Mouse (Mus musculus): ENCODE data around the gene Spata16.

Gene Spata16

GRCm38 (mm10) chr3:26834178-26835050 is 197.0 kb downstream of the Spata16 start:
- peak; percentile 21 for DNase-seq

DNA sequence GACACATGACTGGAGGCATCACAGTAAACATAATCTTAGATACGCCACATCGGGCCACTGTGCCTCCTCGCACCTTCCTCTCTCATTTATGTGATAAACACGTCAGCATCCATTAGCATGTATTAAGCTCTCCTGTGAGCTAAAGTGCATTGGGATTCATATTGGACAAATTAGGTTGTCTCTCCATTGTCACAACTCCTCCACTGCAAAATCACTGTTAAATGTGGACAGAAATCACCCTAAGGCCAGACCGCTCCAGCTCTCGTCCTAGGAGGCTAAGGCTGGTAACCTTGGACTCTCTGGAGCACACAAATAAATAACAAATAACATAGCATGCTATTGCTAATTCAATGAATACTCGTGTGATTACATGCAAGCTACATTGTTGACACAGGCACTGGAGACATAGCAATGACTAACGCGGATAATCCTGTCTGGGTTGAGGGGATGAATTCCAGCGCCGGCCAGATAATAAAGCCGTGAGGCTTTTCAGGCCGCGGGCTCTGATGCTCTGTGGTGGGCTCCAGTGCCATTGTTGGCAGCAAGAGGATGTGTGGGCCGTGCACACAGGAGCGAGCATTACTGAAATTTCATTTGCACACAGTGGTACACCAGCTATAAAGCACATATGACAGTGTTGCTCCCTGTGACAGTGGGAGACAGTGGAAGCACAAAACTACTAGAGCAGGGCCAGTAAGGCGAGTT is 197.8 kb downstream of the Spata16 start:
- no peak for DNase-seq

DNA sequence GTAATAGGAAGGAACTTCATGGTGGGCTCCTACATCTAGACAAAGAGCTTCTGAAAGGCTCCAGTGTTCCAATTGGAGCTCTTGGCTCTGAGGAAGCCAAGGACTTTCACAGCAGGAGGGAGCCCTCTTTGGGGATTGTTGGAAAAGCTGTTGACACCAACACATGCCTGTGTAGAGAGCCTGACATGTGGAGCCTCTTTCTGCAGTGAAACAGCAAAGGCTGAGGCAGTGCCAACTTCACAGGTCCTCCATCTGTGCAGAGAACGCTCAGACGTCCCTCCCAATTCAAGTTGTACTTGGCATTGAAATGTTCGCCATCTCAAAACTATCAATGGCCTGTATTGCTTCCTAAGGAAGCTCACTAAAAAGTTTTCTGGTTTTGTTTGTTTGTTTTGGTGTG is 207.6 kb downstream of the Spata16 start:
- DNase-seq = no peak

DNA sequence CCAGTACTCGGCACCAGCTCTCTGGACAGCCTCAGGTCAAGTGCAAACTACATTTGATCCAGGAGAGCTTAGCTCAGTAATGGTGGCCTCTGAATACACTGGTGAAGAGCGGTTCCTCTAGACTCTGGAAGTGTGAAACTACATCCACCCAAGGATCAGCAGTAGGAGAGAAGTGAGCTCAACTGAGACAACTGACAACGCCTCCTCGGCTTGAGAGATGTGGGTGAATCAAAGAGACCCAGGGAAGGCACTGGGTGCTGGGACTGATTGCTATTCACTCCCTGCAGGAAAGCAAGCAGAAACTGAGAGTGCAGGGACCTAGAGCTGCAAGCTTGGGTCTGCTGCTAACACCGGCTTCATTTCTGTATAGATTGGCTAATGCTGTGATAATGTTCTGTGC is 210.5 kb downstream of the Spata16 start:
- no peak for DNase-seq

- no peak for DNase-seq
Measured at GRCm38 (mm10) chr3:26850207-26850606, 212.8 kb downstream of the Spata16 start.

DNA sequence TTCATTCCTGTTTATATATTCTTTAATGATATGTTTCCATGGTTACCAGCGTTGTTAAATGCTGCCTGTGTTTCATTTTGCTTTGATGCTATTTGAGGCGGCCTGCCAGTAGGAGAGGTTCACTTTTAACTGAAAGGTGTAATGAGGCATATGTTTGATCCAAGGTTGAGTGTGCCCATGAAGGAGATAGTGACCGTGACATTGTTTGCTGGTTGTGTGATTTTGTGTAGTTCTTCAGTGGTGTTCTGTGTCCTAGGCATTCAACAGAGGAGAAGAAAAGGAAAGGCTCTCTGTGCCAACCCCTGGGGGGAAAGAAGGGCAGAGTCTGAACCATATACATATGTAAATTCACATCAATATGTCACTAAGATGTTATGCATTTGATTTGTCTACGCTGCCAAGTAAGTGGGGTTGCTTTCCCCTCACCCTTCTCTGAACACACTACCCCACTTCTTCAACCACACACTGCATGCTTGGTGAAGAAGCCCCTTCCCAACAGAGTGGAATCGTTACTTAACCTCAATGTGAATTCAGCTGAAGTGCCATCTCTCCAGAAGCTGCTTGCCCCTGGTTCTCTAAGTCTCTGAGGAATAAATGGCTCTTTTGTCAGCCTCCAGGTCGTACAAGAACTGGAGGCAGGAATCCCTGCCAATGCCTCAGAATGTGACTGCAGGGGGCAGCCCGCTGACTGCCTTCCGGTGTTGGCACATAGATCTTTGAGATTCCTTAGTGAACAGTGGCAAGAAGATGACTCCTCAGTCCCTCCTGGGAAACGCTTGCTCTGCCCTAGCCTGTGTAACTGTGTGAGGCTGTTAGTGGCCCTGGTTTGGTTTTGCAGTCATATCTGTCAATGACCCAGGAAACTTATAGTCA is 213.5 kb downstream of the Spata16 start:
- DNase-seq = no peak

DNA sequence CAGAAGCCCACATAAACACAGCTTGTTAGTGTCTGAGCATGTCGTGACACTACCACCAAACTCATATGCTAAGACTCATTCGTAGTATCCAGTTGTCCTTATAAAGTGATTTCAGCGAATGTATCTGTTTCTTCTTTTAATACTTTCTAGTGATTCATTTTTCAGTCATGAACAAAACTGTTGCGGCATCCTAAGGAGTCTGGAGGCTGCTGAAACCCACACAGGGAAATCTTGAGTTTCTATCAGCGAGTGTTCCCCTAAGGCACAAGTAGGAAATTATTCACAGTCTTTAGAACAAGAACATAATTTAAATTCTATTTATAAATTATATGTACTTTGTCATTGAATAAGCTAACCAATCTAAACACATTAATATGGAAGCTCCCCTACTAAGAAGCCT is 216.1 kb downstream of the Spata16 start:
- no peak for DNase-seq

GRCm38 (mm10) chr3:26874706-26875105 is 237.3 kb downstream of the Spata16 start:
- no peak for DNase-seq

DNA sequence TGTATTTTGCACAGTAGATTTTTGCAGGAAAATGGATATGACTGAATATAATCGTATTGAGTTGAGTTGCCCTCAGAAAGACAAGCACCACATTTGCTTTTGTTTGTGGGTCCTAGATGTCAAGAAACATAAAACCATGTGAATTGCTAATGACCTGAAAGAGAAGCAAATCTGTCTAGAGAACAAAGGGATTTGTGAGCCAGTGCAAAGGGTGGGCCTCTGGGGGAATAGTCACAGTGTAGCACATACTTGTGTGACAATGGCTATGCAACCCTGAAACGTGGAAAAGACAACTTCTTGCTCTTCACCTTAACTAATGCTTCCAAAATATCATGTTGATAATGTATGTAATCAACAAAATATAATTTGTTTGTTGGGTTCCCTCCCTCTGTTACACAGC is 239.9 kb downstream of the Spata16 start:
- DNase-seq = no peak

DNA sequence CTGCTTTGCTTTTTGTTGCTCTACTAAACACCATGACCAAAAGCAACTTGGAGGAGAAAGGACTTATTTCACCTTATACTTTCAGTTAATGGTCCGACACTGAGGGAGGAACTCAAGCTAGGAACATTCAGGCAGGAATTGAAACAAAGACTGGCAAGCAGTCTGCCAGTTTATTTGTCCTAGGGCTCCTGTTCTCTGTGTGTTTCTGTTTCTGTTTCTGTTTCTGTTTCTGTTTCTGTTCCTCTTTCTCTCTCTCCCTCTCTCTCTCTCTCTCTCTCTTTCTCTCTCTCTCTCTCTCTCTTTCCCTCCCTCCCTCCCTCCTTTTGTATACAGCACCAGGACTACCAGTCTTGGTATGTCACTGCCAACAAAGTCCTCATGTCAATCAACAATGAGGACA is 279.2 kb downstream of the Spata16 start:
- no peak for DNase-seq

- DNase-seq = no peak
Measured at GRCm38 (mm10) chr3:26920986-26921385, 283.6 kb downstream of the Spata16 start.

GRCm38 (mm10) chr3:26921576-26921975 is 284.2 kb downstream of the Spata16 start:
- no peak for DNase-seq

DNA sequence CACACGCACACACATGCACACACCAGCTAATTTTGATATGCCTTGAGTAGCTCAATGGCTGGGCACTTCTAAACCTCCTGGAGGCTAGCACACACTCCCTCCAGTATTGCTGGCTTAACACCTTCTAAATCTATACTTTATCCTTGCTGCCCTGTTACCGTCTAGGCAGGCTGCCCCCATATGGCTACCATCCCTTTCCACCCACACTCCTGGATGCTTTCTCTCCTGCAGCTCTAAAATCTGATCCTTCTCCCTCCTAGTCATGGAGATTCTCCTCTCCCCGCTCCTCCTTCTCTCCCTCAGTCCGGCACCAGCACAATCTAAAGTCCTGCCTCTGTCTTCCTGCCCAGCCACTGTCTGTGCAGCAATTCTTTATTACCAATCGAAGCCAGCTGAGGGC is 286.0 kb downstream of the Spata16 start:
- no peak for DNase-seq

DNA sequence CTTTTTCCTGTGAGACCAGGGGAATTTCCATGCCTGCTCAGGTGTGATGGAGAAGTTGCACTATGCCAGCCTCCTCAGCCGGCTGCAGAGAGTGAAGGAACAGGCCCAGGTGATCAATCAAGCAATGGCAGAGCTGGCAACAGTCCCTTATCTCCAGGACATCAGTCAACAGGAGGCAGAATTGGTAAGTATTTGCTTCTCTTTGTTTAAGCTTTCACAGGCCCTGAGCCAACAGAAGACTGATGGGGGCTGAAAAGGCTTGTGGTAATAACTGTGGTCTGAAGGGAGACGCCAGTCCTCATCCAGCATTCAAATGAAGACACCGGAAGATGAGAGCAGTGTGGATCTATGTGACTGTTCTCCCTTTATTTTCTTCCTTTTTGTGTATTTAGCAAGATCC is 286.8 kb downstream of the Spata16 start:
- DNase-seq = no peak

GRCm38 (mm10) chr3:26933079-26933478 is 295.7 kb downstream of the Spata16 start:
- DNase-seq = no peak

DNA sequence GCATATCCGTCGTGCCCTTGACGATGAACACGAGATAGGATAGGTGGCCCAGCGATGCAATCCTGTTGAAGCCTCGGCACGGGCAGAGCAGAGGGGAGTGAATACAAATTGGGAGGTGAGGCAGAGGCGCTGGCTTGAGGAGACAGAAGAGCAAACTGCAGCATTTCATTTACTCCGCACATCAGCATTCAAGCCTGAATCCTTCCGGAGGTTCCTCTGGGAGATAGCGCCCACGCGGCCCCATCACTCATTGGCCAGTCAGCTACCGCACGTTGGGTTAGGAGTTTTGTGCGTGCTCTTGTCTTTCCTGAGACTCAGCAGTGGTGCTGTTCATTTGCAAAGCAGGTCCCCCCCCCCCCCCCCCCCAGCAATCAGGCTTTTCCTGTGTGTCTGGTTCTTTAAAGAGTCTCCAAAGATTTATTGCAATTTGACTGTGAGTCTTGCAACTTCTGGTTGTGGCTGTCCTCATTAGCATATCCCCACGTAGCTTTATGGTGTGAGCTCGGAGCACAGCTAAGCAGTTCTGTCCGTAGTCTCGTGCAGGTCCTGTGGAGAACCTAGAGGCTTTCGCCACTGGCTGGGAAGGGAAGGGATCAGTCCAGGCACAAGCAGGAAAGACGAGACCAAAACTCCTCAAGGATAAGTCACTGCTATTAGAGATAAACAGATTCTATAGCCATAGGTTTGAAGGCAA is 299.6 kb downstream of the Spata16 start:
- no peak for DNase-seq

DNA sequence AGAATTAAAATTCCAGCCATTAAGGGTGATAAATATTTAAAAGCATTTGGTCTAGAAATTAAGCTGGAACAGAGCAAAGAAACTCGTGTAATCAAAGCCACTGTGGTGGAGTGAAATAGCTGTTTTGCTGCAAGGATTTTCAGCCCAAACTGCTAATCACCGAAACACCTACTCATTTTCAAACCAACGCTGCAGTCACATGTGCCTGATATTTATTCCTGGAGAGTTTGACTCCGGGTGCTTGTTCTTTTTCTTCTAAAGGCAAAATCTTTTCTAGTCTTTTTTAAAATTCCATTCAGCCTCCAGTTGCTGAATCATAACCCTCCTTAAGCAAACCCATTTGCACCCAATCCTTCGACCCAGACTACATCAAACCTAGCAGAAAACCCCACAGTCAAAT is 329.4 kb downstream of the Spata16 start:
- no peak for DNase-seq

- DNase-seq = no peak
Measured at GRCm38 (mm10) chr3:26968852-26969513, 331.6 kb downstream of the Spata16 start.

DNA sequence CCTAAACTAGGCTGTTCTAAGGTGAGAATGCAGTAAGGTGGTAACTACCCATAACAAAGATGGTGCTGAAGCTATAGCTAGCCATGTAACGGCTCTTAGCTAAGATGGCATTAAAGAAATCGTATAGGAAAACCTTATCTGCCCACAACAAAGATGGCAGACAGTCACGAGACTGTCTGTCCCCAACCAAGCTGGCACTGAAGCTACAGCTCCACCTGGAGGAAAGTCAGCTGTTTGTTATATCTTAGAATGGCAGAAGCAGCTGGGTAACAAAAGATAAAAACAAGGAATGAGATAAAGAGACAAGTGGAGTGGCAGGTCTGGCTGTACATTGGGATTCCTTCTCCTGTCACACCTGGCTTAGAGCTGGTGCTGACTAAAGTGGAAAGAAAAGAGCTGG is 333.1 kb downstream of the Spata16 start:
- DNase-seq = no peak

GRCm38 (mm10) chr3:26971276-26971675 is 333.9 kb downstream of the Spata16 start:
- no peak for DNase-seq

- DNase-seq = peak; percentile 51
Measured at GRCm38 (mm10) chr3:26972105-26972504, 334.7 kb downstream of the Spata16 start.

DNA sequence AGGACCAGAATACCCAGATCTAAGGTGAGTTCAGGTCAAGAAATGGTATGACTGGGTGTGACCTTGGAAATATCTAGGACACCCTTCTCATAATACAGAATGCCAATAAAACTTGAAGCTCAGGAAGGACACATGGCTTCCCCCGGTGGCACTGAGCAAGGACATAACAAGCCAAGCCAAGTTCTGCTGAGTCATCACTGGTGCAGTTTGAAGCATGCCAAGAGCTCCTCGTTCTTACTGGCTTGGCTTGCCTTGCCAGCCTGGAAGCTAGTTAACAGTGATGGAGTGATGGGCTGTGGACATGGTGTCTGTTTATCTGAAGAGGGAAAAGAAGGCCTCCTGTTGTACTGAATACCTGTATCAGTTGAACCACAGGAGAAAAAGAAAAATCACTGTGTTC is 342.2 kb downstream of the Spata16 start:
- DNase-seq = no peak
